Mouse (Mus musculus): Measurements from ENCODE around the gene 4930402F06Rik.

DNA sequence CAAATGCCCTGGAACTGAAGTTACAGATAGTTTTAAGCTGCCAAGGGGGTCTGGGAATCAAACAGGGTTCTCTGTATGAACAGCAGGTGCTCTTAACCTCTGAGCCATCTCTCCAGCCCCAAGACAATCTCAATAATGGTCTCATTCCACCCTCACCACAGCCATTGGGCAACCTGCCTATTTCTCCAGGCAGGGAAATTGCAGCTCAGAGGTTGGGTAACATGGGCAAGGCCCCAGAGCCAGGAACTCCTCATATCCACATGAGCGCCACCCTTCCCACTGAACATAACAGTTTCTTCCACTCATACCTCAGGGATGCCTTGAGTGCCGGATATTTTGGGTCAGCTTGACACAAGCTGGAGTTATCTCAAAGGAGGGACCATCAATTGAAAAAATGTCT is 40.8 kb upstream of the 4930402F06Rik start:
- TF ChIP-seq CTCF (IDR thresholded peaks at IDR 0.05; ENCODE audit: borderline replicate concordance, insufficient read depth, low read depth, low read length) (no peak), POLR2A (IDR thresholded peaks at IDR 0.05; ENCODE audit: borderline replicate concordance, insufficient read depth, low read length) (no peak)

Data from cerebellum, adult 2 months (tissue).